Mouse (Mus musculus) small intestine, adult 2 months (tissue): Measurements from ENCODE around the gene Ubxn10.

Experiments used
- CTCF ChIP-seq: fragments of 200-500 bp; IDR thresholded peaks from 2 replicates; pipeline ENCODE4 v1.5.1; 2012; ENCODE audit warnings: low read depth, mild to moderate bottlenecking, control low read depth, inconsistent platforms, low read length, moderate library complexity, mixed read lengths; ENCODE audit not compliant: insufficient replicate concordance, insufficient read length; ENCODE audit errors: extremely low read depth
- POLR2A ChIP-seq: fragments of 200-500 bp; IDR thresholded peaks from 2 replicates; pipeline ENCODE4 v1.6.1; 2012; ENCODE audit warnings: low read depth, mild to moderate bottlenecking, control low read depth, inconsistent platforms, low read length, moderate library complexity

GRCm38 (mm10) chr4:138734863-138735262 is 2.1 kb downstream of the Ubxn10 start:
- no peak for TF ChIP-seq POLR2A
- TF ChIP-seq CTCF: no peak
